Mouse (Mus musculus) lung, adult 2 months (tissue): ENCODE measurements around the gene Cdk5rap2. TPM values are rescaled to one million over a fixed set of nuclear protein-coding genes. Genes with fewer than 3 reads are reported as not detected.
A peak's percentile ranks its signal among the peaks of the same experiment; 100 is the strongest.

Experiments used
- DNase-seq: peaks from one replicate; pipeline ENCODE4 v3.0.0; 2022
- H3K4me1 ChIP-seq: fragments of 200-500 bp; 2 replicates; pipeline ENCODE4 v1.6.1; 2011; ENCODE audit warnings: low read length; ENCODE audit not compliant: control insufficient read depth, insufficient read depth
- H3K4me3 ChIP-seq: fragments of 200-500 bp; replicated peaks from 2 replicates; pipeline ENCODE3; 2011; ENCODE audit warnings: low read depth, mild to moderate bottlenecking, control low read depth, low read length; ENCODE audit errors: extremely low read depth
- CTCF ChIP-seq: fragments of 200-500 bp; IDR thresholded peaks from 2 replicates; pipeline ENCODE4 v1.5.1; 2011; ENCODE audit warnings: mild to moderate bottlenecking, low read length, control low read depth; ENCODE audit not compliant: insufficient read depth
- POLR2A ChIP-seq: fragments of 200-500 bp; IDR thresholded peaks from 2 replicates; pipeline ENCODE4 v1.6.1; 2011; ENCODE audit warnings: low read depth, mild to moderate bottlenecking, control low read depth, low read length, borderline replicate concordance; ENCODE audit errors: extremely low read depth
- WGBS: fragments of 180-500 bp; shearing (Covaris S2); methylation state at CpG from one replicate; pipeline ENCODE4 v1.1.7; 2018; 5-methylcytosine and 5-hydroxymethylcytosine counted together
- polyA plus RNA-seq: library from polyadenylated mRNA; depleted of rRNA; stranded (reverse); fragments of >200 nt; gene quantifications from 2 replicates; pipeline ENCODE4 v1.2.3, GENCODE M21; 2012; rRNA removed

Cdk5rap2 gene
- 3.0 and 3.3 TPM in 2 replicates for polyA plus RNA-seq

GRCm38 (mm10) chr4:70409994-70410721 lies at the start of gene Cdk5rap2:
Cdk5rap2 (minus strand) TSS chr4:70410443.
- 0 out of 2 replicates have a peak, but pooled peaks have one; percentile 7 for TF ChIP-seq POLR2A
- no peak for TF ChIP-seq CTCF
- Histone ChIP-seq H3K4me1 (no peaks in the 10 kb centered on the region), H3K4me3 (peak within 1 kb of the TSS; percentile 86)
- peak; percentile 92 for DNase-seq
- WGBS, result under 1% methylated on average over 55 of the region's 55 CpGs

- no peak for DNase-seq
- TF ChIP-seq POLR2A, result no peak
- no peak for TF ChIP-seq CTCF
- Histone ChIP-seq H3K4me3 (no peak overlapping the region), H3K4me1 (no peaks in the 10 kb centered on the region)
- WGBS, result 52% methylated on average over 3 of the region's 3 CpGs
Observed at GRCm38 (mm10) chr4:70452161-70452560, 41.9 kb upstream of the Cdk5rap2 start.

- WGBS, result 0% methylated on average over 2 of the region's 2 CpGs
- Histone ChIP-seq H3K4me1 (no peaks in the 10 kb centered on the region), H3K4me3 (no peak overlapping the region)
- peak; percentile 38 for TF ChIP-seq CTCF
- no peak for TF ChIP-seq POLR2A
- DNase-seq, result peak; percentile 23
Observed at GRCm38 (mm10) chr4:70451750-70452149, 41.5 kb upstream of the Cdk5rap2 start.

- Histone ChIP-seq H3K4me1 (no peaks in the 10 kb centered on the region), H3K4me3 (no peak overlapping the region)
- 90% methylated on average over 1 of the region's 1 CpGs for WGBS
- DNase-seq, result no peak
- no peak for TF ChIP-seq POLR2A
- no peak; the same call in 1 of the 2 replicates for TF ChIP-seq CTCF
Observed at GRCm38 (mm10) chr4:70449668-70450067, 39.4 kb upstream of the Cdk5rap2 start.

- TF ChIP-seq POLR2A (no peak), CTCF (no peak)
- 88% methylated on average over 3 of the region's 3 CpGs for WGBS
- H3K4me3 ChIP-seq, result no peak overlapping the region
- DNase-seq, result no peak
- H3K4me1 ChIP-seq, result no peaks in the 10 kb centered on the region
Observed at GRCm38 (mm10) chr4:70446774-70447173, 36.5 kb upstream of the Cdk5rap2 start.

- no peaks in the 10 kb centered on the region for H3K4me1 ChIP-seq
- 64% methylated on average over 2 of the region's 2 CpGs for WGBS
- no peak for TF ChIP-seq POLR2A
- no peak for TF ChIP-seq CTCF
- no peak overlapping the region for H3K4me3 ChIP-seq
- no peak for DNase-seq
Observed at GRCm38 (mm10) chr4:70420202-70420601, 10.0 kb upstream of the Cdk5rap2 start.

- no peak for DNase-seq
- TF ChIP-seq POLR2A, result no peak
- TF ChIP-seq CTCF, result no peak
- WGBS, result 55% methylated on average over 2 of the region's 2 CpGs
- no peaks in the 10 kb centered on the region for H3K4me1 ChIP-seq
- H3K4me3 ChIP-seq, result no peak overlapping the region
Observed at GRCm38 (mm10) chr4:70412126-70412525, 1.9 kb upstream of the Cdk5rap2 start.

GRCm38 (mm10) chr4:70409456-70409855 lies 787 bp downstream of the Cdk5rap2 start:
- no peak for TF ChIP-seq POLR2A
- TF ChIP-seq CTCF, result no peak
- DNase-seq, result no peak
- H3K4me1 ChIP-seq, result no peaks in the 10 kb centered on the region
- no peak overlapping the region for H3K4me3 ChIP-seq
- WGBS, result 19% methylated on average over 9 of the region's 9 CpGs

- TF ChIP-seq POLR2A, result no peak
- peak; percentile 29; the same call in 1 of the 2 replicates for TF ChIP-seq CTCF
- no peak overlapping the region for H3K4me3 ChIP-seq
- no peak for DNase-seq
- H3K4me1 ChIP-seq, result no peaks in the 10 kb centered on the region
- 69% methylated on average over 9 of the region's 9 CpGs for WGBS
Observed at GRCm38 (mm10) chr4:70402109-70402819, 8.0 kb downstream of the Cdk5rap2 start.

- TF ChIP-seq POLR2A, result no peak
- TF ChIP-seq CTCF, result no peak
- 83% methylated on average over 5 of the region's 5 CpGs for WGBS
- no peak for DNase-seq
- Histone ChIP-seq H3K4me3 (no peak overlapping the region), H3K4me1 (0 out of 2 replicates have a peak, but pooled peaks cover 3% of the 10 kb centered on the region)
Observed at GRCm38 (mm10) chr4:70399476-70399875, 10.8 kb downstream of the Cdk5rap2 start.

GRCm38 (mm10) chr4:70399074-70399473 lies 11.2 kb downstream of the Cdk5rap2 start:
- no peak for DNase-seq
- no peak for TF ChIP-seq CTCF
- TF ChIP-seq POLR2A, result no peak
- 0 out of 2 replicates have a peak, but pooled peaks cover 3% of the 10 kb centered on the region for H3K4me1 ChIP-seq
- H3K4me3 ChIP-seq, result no peak overlapping the region
- WGBS, result 96% methylated on average over 2 of the region's 2 CpGs
